Mouse (Mus musculus) heart, postnatal 36 days (tissue): ENCODE measurements around the gene Upk1a. TPM values are rescaled to one million over a fixed set of nuclear protein-coding genes. Genes with fewer than 3 reads are reported as not detected.

Experiments used
- DNase-seq, 2 experiments: peaks; one replicate each; pipeline ENCODE4 v3.0.0; 2021 to 2022
- intact Hi-C: fragments of 180-260 bp; cut with DNase I; formaldehyde crosslinking; loops from one replicate; pipeline ENCODE4 v1.15.1; 2025
- total RNA-seq, 2 experiments: library from RNA; stranded (reverse); gene quantifications; 2 replicates each; pipeline ENCODE4 v1.2.3; 2021

Gene Upk1a
- total RNA-seq, 2 experiments from 2014 or later = 0.19 to 0.56 TPM

- intact Hi-C loops = loop anchor here (5.0 kb wide), 3 partner anchors 33 to 387 kb away; partner anchors contain the start of genes Fam187b, Hspb6, Lsr and Proser3
- DNase-seq = no peak
These were observed 27.5 kb downstream of the Upk1a start for GRCm38 (mm10) chr7:30585170-30585569.

GRCm38 (mm10) chr7:30584339-30584738 is 28.3 kb downstream of the Upk1a start:
- intact Hi-C loops = no loop called here
- no peak for DNase-seq

GRCm38 (mm10) chr7:30581547-30581946 is 31.1 kb downstream of the Upk1a start:
- DNase-seq = no peak
- intact Hi-C loops = no loop called here

GRCm38 (mm10) chr7:30579950-30580349 is 32.7 kb downstream of the Upk1a start:
- intact Hi-C loops = no loop called here
- DNase-seq = no peak

- intact Hi-C loops = no loop called here
- peak in 1 of 2 experiments; percentile 53 for DNase-seq
These were observed 39.7 kb downstream of the Upk1a start for GRCm38 (mm10) chr7:30572969-30573368.

- intact Hi-C loops = no loop called here
- no peak for DNase-seq
These were observed 40.3 kb downstream of the Upk1a start for GRCm38 (mm10) chr7:30572389-30572788.

GRCm38 (mm10) chr7:30567555-30567954 is 45.1 kb downstream of the Upk1a start:
- DNase-seq = no peak
- intact Hi-C loops = no loop called here

- no peak for DNase-seq
- intact Hi-C loops = no loop called here
These were observed 46.6 kb downstream of the Upk1a start for GRCm38 (mm10) chr7:30566033-30566432.

- no peak for DNase-seq
- intact Hi-C loops = loop anchor here (1.0 kb wide), 1 partner anchor 22 kb away; no protein-coding TSS in a partner anchor
These were observed 47.6 kb downstream of the Upk1a start, which contains the start of gene Igflr1 for GRCm38 (mm10) chr7:30564970-30565571. Gene Igflr1, plus strand, starts transcription at chr7:30565427.

DNA sequence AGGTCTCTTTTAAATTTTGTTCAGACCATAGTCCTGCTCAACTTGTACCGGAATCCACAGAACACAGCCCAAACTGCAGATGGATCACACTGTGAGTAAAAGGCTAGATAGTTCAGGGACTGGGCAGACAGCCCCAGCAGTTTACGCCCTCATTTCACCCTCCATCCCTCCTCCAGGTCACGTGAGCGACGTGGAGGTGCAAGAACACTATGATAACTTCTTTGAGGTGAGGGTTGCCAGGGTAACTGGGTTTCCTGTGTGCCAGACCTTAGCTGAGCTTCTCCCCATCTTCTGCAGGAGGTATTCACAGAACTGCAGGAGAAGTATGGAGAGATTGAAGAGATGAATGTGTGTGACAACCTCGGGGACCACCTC is 48.8 kb downstream of the Upk1a start:
- DNase-seq = no peak
- intact Hi-C loops = loop anchor here (1.0 kb wide), 1 partner anchor 23 kb away; no protein-coding TSS in a partner anchor

GRCm38 (mm10) chr7:30563117-30563905 is 49.3 kb downstream of the Upk1a start, which contains the start of the genes U2af1l4, Gm49396 and Psenen:
Gene U2af1l4, plus strand, starts transcription at chr7:30563301.
Gene Gm49396, plus strand, starts transcription at chr7:30563344.
Gene Psenen, minus strand, starts transcription at chr7:30563627.
- intact Hi-C loops = no loop called here
- DNase-seq = peak; percentile 91 to 94

GRCm38 (mm10) chr7:30562526-30563116 is 50.0 kb downstream of the Upk1a start:
- intact Hi-C loops = no loop called here
- DNase-seq = peak in 1 of 2 experiments; percentile 27

DNA sequence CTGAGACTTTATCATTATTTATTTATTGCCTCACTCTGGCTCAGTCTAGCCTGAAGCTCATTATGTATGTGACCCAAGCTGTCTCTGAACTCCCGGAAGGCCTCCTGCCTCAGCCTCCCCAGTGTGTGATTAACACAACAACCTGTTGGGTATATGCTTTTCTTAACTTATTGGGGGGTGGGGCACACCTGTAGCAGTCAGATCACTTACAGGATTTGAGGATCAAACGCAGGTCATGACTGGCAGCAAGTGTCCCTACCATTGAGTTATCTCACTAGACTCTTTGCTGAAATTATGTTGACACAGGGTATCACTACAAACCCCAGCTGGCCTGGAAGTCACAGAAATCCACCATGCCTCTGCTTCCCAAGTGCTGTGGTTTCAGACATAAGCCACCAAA is 52.4 kb downstream of the Upk1a start:
- intact Hi-C loops = no loop called here
- no peak for DNase-seq

DNA sequence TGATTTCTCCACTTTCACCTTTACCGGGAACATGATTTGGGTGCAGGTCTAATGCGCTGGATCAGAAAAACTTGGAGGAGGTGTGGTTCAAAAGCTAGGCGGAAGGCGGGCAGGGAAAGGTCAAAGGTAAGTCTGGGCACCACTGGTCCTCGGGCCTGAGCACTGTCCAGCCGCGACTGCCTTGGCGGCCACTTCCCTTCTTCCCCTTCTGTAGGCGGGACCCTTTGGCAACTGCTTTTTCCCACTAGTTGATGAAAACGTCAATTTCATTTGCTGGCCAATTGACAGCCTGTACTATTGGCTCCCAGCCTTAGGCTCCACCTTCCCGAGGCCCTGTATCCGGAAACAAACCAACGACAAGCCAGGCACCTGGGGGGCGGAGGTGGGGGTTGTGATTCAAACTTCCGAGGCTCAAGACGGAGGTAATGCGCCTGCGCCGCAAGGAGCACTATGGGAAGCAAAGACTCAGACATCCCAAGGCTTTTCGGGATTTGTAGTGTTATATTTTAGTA is 53.1 kb downstream of the Upk1a start, which contains the start of gene Lin37:
Gene Lin37, minus strand, starts transcription at position 396 of the 512 bp plus-strand sequence.
- intact Hi-C loops = no loop called here
- DNase-seq = peak; percentile 90 to 91

GRCm38 (mm10) chr7:30558656-30559442 is 53.8 kb downstream of the Upk1a start:
- no peak for DNase-seq

DNA sequence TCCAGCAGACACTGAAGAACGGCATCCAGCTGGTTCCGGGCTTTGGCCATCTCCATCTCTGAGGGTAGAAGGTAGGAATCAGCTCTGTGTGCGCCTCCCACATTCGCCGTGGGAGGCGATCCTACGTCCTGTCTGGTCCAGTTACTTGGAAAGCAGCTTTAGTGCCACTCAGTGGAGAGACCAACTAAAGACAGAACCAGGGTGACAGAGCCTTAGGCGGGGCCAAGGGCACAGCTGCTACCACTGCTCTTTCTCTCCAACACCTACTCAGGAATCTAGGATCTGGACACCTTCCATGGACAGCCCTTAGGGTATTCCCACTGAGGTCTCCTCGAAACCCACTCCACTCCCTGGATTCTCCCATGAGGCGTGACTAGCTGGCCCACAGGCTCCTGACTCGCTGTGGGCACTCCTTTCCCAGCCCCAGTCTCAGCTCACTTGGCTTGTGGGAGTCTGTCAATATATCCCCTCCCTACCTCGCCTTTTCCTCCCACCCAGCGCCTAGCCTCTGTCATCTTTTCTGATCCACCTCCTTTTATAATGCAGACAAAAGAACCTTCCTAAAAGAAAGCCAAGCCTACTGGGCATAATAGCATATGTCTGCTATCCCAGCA is 54.6 kb downstream of the Upk1a start:
- no peak for DNase-seq
- intact Hi-C loops = no loop called here

More at GRCm38 (mm10) chr7:30558656-30559442, 53.8 kb downstream of the Upk1a start:
- intact Hi-C loops = no loop called here

DNA sequence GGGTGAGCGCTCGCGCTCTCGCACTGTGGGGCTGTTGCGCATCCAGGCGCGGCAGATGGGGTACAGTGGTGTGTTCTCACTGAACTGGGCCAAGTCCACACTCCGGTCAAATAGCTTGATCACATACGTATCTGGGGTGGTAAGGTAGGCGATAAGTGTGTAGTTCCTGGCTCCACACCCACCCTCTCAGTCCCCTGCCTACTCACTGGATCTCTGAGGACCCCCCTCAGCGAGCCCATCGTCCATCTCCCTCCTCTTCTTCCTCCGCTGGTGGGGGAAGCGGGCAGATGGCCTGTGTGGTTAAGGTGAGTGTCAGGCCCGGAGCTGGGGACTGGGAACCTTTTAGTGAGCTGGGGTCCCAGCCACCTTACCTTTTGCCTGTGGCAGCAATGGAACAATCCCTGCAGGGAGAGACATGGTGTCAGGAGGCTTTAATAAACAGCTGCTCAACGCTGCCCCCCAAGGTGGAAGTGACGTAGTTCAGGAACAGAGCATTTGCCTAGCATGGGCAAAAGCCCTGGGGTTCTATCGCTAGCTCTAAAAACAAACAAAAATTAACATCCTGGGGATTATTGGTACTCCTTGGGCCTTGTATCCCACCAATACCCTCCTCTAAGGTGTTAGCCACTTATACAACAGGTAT is 55.6 kb downstream of the Upk1a start:
- DNase-seq = no peak
- intact Hi-C loops = no loop called here

GRCm38 (mm10) chr7:30553810-30554584 is 58.6 kb downstream of the Upk1a start:
- no peak for DNase-seq
- intact Hi-C loops = loop anchor here (5.0 kb wide), 2 partner anchors 33 to 1037 kb away; partner anchors contain the start of genes Kmt2b and Sipa1l3
